10 mouse cellular contexts compared by ENCODE assay signal in genomic region chr5:119613981-119614770, GRCm38 (mm10).
"Had no signal": no experiment of that assay in that cellular context is flagged by ENCODE, and none has a peak within 500 bp of the region (broad histone marks: within the 10 kb centered on the region; RNA-seq: fewer than 3 reads in every experiment).

No protein-coding gene starts in this region.

- H3K4me2 ChIP-seq: limb, embryonic 12.5 days; liver, embryonic 13.5 days; neural tube, embryonic 12.5 days had no signal

- H3K4me3 ChIP-seq: limb, embryonic 12.5 days; liver, embryonic 13.5 days; neural tube, embryonic 12.5 days had no signal

- H3K4me1 ChIP-seq: liver, embryonic 13.5 days; neural tube, embryonic 12.5 days had no signal

- H3K9ac ChIP-seq: limb, embryonic 12.5 days; liver, embryonic 13.5 days; liver, postnatal 0 days; neural tube, embryonic 12.5 days had no signal

- H3K36me3 ChIP-seq: limb, embryonic 12.5 days; liver, embryonic 13.5 days; neural tube, embryonic 12.5 days had no signal

- H3K27ac ChIP-seq: limb, embryonic 12.5 days; liver, embryonic 13.5 days; neural tube, embryonic 12.5 days; stomach, postnatal 0 days had no signal

- DNase-seq: kidney, adult 2 months; kidney, postnatal 36 days; layer of hippocampus, adult 9-11 months; layer of hippocampus, postnatal 36 days; liver, embryonic 13.5 days; liver, postnatal 0 days; lung, postnatal 36 days had no signal

- H3K27me3 ChIP-seq: liver, embryonic 13.5 days; neural tube, embryonic 12.5 days had no signal

- H3K9me3 ChIP-seq: limb, embryonic 12.5 days; liver, embryonic 13.5 days; neural tube, embryonic 12.5 days had no signal

- ATAC-seq: liver, postnatal 0 days had no signal
